21 mouse cellular contexts compared by ENCODE assay signal in the genomic region with DNA sequence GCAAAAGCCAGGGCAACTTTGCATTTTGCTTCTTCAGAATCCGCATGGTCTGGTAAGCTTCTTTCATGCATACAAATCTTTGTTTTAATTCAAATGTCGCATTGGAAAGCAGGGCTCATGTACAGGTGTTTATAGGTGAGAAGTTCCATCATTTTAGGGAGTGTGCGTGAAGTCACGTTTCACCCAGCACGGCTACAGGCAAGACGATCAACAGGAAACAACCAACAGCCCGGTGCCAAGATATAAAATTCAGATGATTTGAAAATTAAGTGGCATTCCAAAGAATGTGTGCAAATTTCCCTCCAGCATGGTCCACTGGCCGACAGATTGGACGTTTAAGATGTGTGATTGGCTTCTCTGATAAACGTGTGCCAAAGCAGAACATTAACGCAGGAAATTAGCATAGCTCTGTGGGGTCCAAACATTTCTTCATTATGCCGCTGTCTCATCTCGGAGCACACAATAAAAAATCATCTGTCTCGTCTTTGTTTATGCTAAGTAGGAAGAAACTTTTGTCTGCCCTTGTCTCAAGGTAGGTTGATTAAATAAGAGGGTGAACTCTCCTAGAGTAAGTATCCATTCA. TPM values are rescaled to one million over a fixed set of nuclear protein-coding genes. Genes with fewer than 3 reads are reported as not detected.
"Had no signal": no experiment of that assay in that cellular context is flagged by ENCODE, and none has a peak within 500 bp of the region (broad histone marks: within the 10 kb centered on the region; RNA-seq: fewer than 3 reads in every experiment).

No protein-coding gene starts in this region.

- H3K9me3 ChIP-seq: lung, embryonic 15.5 days; midbrain, embryonic 13.5 days; midbrain, embryonic 15.5 days; neural tube, embryonic 13.5 days; stomach, embryonic 15.5 days had no signal

- ATAC-seq: liver, postnatal 0 days; lung, postnatal 0 days; midbrain, embryonic 13.5 days; midbrain, embryonic 15.5 days had no signal

- H3K4me1 ChIP-seq: lung, embryonic 15.5 days; megakaryocyte, embryonic 14.5 days; midbrain, embryonic 13.5 days; midbrain, embryonic 15.5 days; stomach, embryonic 15.5 days had no signal

- H3K27ac ChIP-seq: lung, embryonic 15.5 days; macrophage; midbrain, embryonic 13.5 days; midbrain, embryonic 15.5 days; neural tube, embryonic 13.5 days; stomach, embryonic 15.5 days; stomach, postnatal 0 days had no signal

- H3K36me3 ChIP-seq: lung, embryonic 15.5 days; midbrain, embryonic 13.5 days; midbrain, embryonic 15.5 days; neural tube, embryonic 13.5 days; stomach, embryonic 15.5 days had no signal

- H3K4me3 ChIP-seq: lung, embryonic 15.5 days; megakaryocyte, embryonic 14.5 days; midbrain, embryonic 13.5 days; midbrain, embryonic 15.5 days; neural tube, embryonic 13.5 days; stomach, embryonic 15.5 days had no signal

- H3K9ac ChIP-seq: liver, postnatal 0 days; lung, embryonic 15.5 days; midbrain, embryonic 13.5 days; midbrain, embryonic 15.5 days; neural tube, embryonic 13.5 days; stomach, embryonic 15.5 days had no signal

- H3K27me3 ChIP-seq: lung, embryonic 15.5 days; megakaryocyte, embryonic 14.5 days; midbrain, embryonic 13.5 days; midbrain, embryonic 15.5 days; neural tube, embryonic 13.5 days; stomach, embryonic 15.5 days had no signal

- DNase-seq: liver, postnatal 0 days; lung, adult 2 months; lung, postnatal 14 days; lung, postnatal 36 days; right cerebral cortex, postnatal 14 days; thymus, adult 2 months; thymus, postnatal 25 days; thymus, postnatal 4 days had no signal

- H3K4me2 ChIP-seq: lung, embryonic 15.5 days; midbrain, embryonic 11.5 days; midbrain, embryonic 13.5 days; midbrain, embryonic 15.5 days; neural tube, embryonic 13.5 days; stomach, embryonic 15.5 days had no signal

RNA-seq across cellular contexts. Expression of a gene that starts 58.6 kb away (rescaled TPM):
- total RNA-seq: megakaryocyte progenitor cell, adult 5-6 weeks; monocyte, adult 5-6 weeks; neutrophil, adult 5-6 weeks had no signal
- polyA plus RNA-seq: liver, postnatal 0 days; macrophage had no signal
